ENCODE assay signal across 8 mouse cellular contexts in the genomic region with DNA sequence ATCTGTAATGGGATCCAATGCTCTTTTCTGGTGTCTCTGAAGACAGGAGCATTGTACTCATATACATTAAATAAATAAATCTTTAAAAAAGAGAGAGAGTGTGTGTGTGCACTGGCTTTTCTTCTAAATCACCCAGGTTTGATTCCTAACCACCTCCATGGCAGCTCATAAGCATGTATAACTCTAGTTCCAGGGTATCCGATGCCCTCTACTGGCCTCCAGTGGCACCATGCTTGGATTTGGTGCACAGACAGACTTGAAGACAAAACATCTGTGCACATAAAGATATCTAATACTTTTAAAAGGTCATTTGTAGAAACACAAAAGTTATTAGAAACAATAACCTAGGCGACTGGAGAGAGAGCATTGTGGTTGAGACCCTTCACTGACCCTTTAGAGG. TPM values are rescaled to one million over a fixed set of nuclear protein-coding genes. Genes with fewer than 3 reads are reported as not detected.
DNase-seq lines count a peak whose midpoint lies in the region; ATAC-seq and TF ChIP-seq lines count a peak whose summit lies in the region.

No protein-coding gene starts in this region.

- ATAC-seq in forebrain, embryonic 14.5 days, result no peak
- ATAC-seq in forebrain, embryonic 15.5 days (replicated peaks), result no peak
- no peak for ATAC-seq in midbrain, postnatal 0 days (ENCODE audit: low FRiP score)
- no peak for ATAC-seq in midbrain, embryonic 16.5 days
- peak; percentile 46 to 60; a peak in 2 of 4 replicates for ATAC-seq in hematopoietic stem cell, adult 5-6 weeks (replicated peaks in 1 of 2; ENCODE audit: insufficient read depth in 1 of 2, low FRiP score in 2 of 2, low TSS enrichment in 1 of 2, low read depth in 1 of 2, poor library complexity in 2 of 2, severe bottlenecking in 2 of 2)

- H3K9me3 ChIP-seq in forebrain, embryonic 14.5 days (replicated peaks; ENCODE audit: control insufficient read depth, low read length), result no peaks in the 10 kb centered on the region
- H3K9me3 ChIP-seq in forebrain, embryonic 15.5 days, result no peaks in the 10 kb centered on the region
- H3K9me3 ChIP-seq in midbrain, postnatal 0 days (ENCODE audit: low read length), result no peaks in the 10 kb centered on the region
- H3K9me3 ChIP-seq in midbrain, embryonic 16.5 days (replicated peaks; ENCODE audit: control insufficient read depth, low read length, poor library complexity, severe bottlenecking), result no peaks in the 10 kb centered on the region

- 36% methylated on average over 2 of the region's 2 CpGs for WGBS in forebrain, embryonic 14.5 days
- WGBS in forebrain, embryonic 15.5 days, result 48% methylated on average over 2 of the region's 2 CpGs
- WGBS in midbrain, postnatal 0 days, result 51% methylated on average over 2 of the region's 2 CpGs
- WGBS in midbrain, embryonic 16.5 days, result 49% methylated on average over 2 of the region's 2 CpGs

- DNase-seq in forebrain, embryonic 14.5 days (ENCODE audit: low spot score), result peak; percentile 66
- peak; percentile 68 for DNase-seq in midbrain, postnatal 0 days (ENCODE audit: low spot score)
- peak; percentile 38 for DNase-seq in adrenal gland, postnatal 10 days
- DNase-seq in natural killer cell, adult 2 months (ENCODE audit: low spot score in 2 of 2), result peak; percentile 20 to 54
- no peak for DNase-seq in frontal cortex, postnatal 14 days (ENCODE audit: low spot score in 2 of 2)

- H3K36me3 ChIP-seq in forebrain, embryonic 14.5 days (ENCODE audit: control insufficient read depth, insufficient read depth, low read length), result peaks cover 40% of the 10 kb centered on the region
- H3K36me3 ChIP-seq in forebrain, embryonic 15.5 days, result peaks cover 52% of the 10 kb centered on the region
- H3K36me3 ChIP-seq in midbrain, postnatal 0 days (ENCODE audit: insufficient read depth, low read length), result peaks cover 24% of the 10 kb centered on the region
- H3K36me3 ChIP-seq in midbrain, embryonic 16.5 days (ENCODE audit: control insufficient read depth, insufficient read depth, low read length), result peaks cover 18% of the 10 kb centered on the region; the same call in 1 of the 2 replicates

- no peak overlapping the region for H3K4me3 ChIP-seq in forebrain, embryonic 14.5 days (ENCODE audit: low read depth, low read length)
- no peak overlapping the region for H3K4me3 ChIP-seq in forebrain, embryonic 15.5 days
- no peak overlapping the region for H3K4me3 ChIP-seq in midbrain, postnatal 0 days (ENCODE audit: low read depth, low read length)
- H3K4me3 ChIP-seq in midbrain, embryonic 16.5 days (ENCODE audit: low read depth, low read length), result no peak overlapping the region

- H3K4me1 ChIP-seq in forebrain, embryonic 14.5 days (ENCODE audit: control insufficient read depth, insufficient read depth, low read length), result no peaks in the 10 kb centered on the region
- H3K4me1 ChIP-seq in forebrain, embryonic 15.5 days, result no peaks in the 10 kb centered on the region
- H3K4me1 ChIP-seq in midbrain, postnatal 0 days (ENCODE audit: insufficient read depth, low read length), result no peaks in the 10 kb centered on the region
- no peaks in the 10 kb centered on the region for H3K4me1 ChIP-seq in midbrain, embryonic 16.5 days (ENCODE audit: control insufficient read depth, insufficient read depth, low read length)

- no peak overlapping the region for H3K4me2 ChIP-seq in forebrain, embryonic 14.5 days (ENCODE audit: low read length)
- no peak overlapping the region for H3K4me2 ChIP-seq in forebrain, embryonic 15.5 days (replicated peaks)
- no peak overlapping the region for H3K4me2 ChIP-seq in midbrain, postnatal 0 days (ENCODE audit: low read depth, low read length, poor library complexity, severe bottlenecking)
- H3K4me2 ChIP-seq in midbrain, embryonic 16.5 days (ENCODE audit: low read length), result no peak overlapping the region

- no peaks in the 10 kb centered on the region for H3K27me3 ChIP-seq in forebrain, embryonic 14.5 days (replicated peaks; ENCODE audit: control insufficient read depth, insufficient read depth, low read length)
- H3K27me3 ChIP-seq in forebrain, embryonic 15.5 days, result no peaks in the 10 kb centered on the region
- no peaks in the 10 kb centered on the region for H3K27me3 ChIP-seq in midbrain, postnatal 0 days (ENCODE audit: insufficient read depth, low read length)
- no peaks in the 10 kb centered on the region for H3K27me3 ChIP-seq in midbrain, embryonic 16.5 days (ENCODE audit: control insufficient read depth, insufficient read depth, low read depth, low read length)

- H3K9ac ChIP-seq in forebrain, embryonic 14.5 days (ENCODE audit: low read length), result no peak overlapping the region
- H3K9ac ChIP-seq in forebrain, embryonic 15.5 days (replicated peaks), result no peak overlapping the region
- H3K9ac ChIP-seq in midbrain, postnatal 0 days (replicated peaks; ENCODE audit: low read length, poor library complexity, severe bottlenecking), result no peak overlapping the region
- no peak overlapping the region for H3K9ac ChIP-seq in midbrain, embryonic 16.5 days (ENCODE audit: low read depth, low read length)

- peak; percentile 80 for TF ChIP-seq CTCF in midbrain, postnatal 0 days (IDR thresholded peaks at IDR 0.05)

- no peak overlapping the region for H3K27ac ChIP-seq in forebrain, embryonic 14.5 days (ENCODE audit: low read depth, low read length)
- H3K27ac ChIP-seq in forebrain, embryonic 15.5 days (replicated peaks), result no peak overlapping the region
- no peak overlapping the region for H3K27ac ChIP-seq in midbrain, postnatal 0 days (ENCODE audit: low read depth, low read length)
- H3K27ac ChIP-seq in midbrain, embryonic 16.5 days (ENCODE audit: low read length), result no peak overlapping the region

RNA-seq across cellular contexts. Expression of gene Zfp318, which starts 9.5 kb away (rescaled TPM):
- 10.7 and 13.0 TPM in 2 replicates for polyA plus RNA-seq in forebrain, embryonic 14.5 days (2014; fragmentation: Nextera tagmentation; extraction: Ambion mirVana)
- polyA plus RNA-seq in forebrain, embryonic 15.5 days (2015; fragmentation: Nextera tagmentation; extraction: Ambion mirVana), result 12.8 and 13.5 TPM in 2 replicates
- total RNA-seq in midbrain, postnatal 0 days (2014; rRNA removed), result 33.7 and 35.2 TPM in 2 replicates
- 21.8 and 25.0 TPM in 2 replicates for polyA plus RNA-seq in midbrain, postnatal 0 days (2015; fragmentation: Nextera tagmentation; extraction: Ambion mirVana)
- 15.2 and 17.5 TPM in 2 replicates for polyA plus RNA-seq in midbrain, embryonic 16.5 days (2015; fragmentation: Nextera tagmentation; extraction: Ambion mirVana)
- 10 to 100 TPM; 24.6 to 30.7 TPM for total RNA-seq in adrenal gland, postnatal 10 days (2021)
- 25.3 and 64.6 TPM in 2 replicates for total RNA-seq in hematopoietic stem cell, adult 5-6 weeks (2017)

RNA-seq across cellular contexts. Expression of gene Crip3, which starts 35.7 kb away (rescaled TPM):
- 0.93 and 1.2 TPM in 2 replicates for polyA plus RNA-seq in forebrain, embryonic 14.5 days (2014; fragmentation: Nextera tagmentation; extraction: Ambion mirVana)
- polyA plus RNA-seq in forebrain, embryonic 15.5 days (2015; fragmentation: Nextera tagmentation; extraction: Ambion mirVana), result 1.1 and 1.2 TPM in 2 replicates
- total RNA-seq in midbrain, postnatal 0 days (2014; rRNA removed), result 2.0 and 3.0 TPM in 2 replicates
- polyA plus RNA-seq in midbrain, postnatal 0 days (2015; fragmentation: Nextera tagmentation; extraction: Ambion mirVana), result 1.5 and 2.1 TPM in 2 replicates
- 3.0 and 3.6 TPM in 2 replicates for polyA plus RNA-seq in midbrain, embryonic 16.5 days (2015; fragmentation: Nextera tagmentation; extraction: Ambion mirVana)
- under 1 TPM; 0.39 to 1.00 TPM for total RNA-seq in adrenal gland, postnatal 10 days (2021)
- not detected in 2 replicates for total RNA-seq in hematopoietic stem cell, adult 5-6 weeks (2017)

RNA-seq across cellular contexts. Expression of gene Slc22a7, which starts 45.2 kb away (rescaled TPM):
- not detected in 2 replicates for polyA plus RNA-seq in forebrain, embryonic 14.5 days (2014; fragmentation: Nextera tagmentation; extraction: Ambion mirVana)
- 0.11 and 0.15 TPM in 2 replicates for polyA plus RNA-seq in forebrain, embryonic 15.5 days (2015; fragmentation: Nextera tagmentation; extraction: Ambion mirVana)
- total RNA-seq in midbrain, postnatal 0 days (2014; rRNA removed), result 0.93 TPM in 1 of 2 replicates, not detected in the other
- polyA plus RNA-seq in midbrain, postnatal 0 days (2015; fragmentation: Nextera tagmentation; extraction: Ambion mirVana), result 0.20 TPM in 1 of 2 replicates, not detected in the other
- not detected in 2 replicates for polyA plus RNA-seq in midbrain, embryonic 16.5 days (2015; fragmentation: Nextera tagmentation; extraction: Ambion mirVana)
- 10 to 100 TPM in 1 of 2 experiments, 1 to 10 TPM in 1; 5.4 to 14.6 TPM for total RNA-seq in adrenal gland, postnatal 10 days (2021)
- total RNA-seq in hematopoietic stem cell, adult 5-6 weeks (2017), result not detected in 2 replicates

Comparison
In these comparisons a context has a peak if more than half of its experiments do, and no peak if none do; other contexts are left out.
1. ATAC-seq: peak in hematopoietic stem cell, adult 5-6 weeks (2 of 2); none in forebrain, embryonic 14.5 days (single experiment), forebrain, embryonic 15.5 days (single experiment), midbrain, postnatal 0 days (single experiment) and midbrain, embryonic 16.5 days (single experiment).
2. DNase-seq: peak in forebrain, embryonic 14.5 days (single experiment), midbrain, postnatal 0 days (single experiment), adrenal gland, postnatal 10 days (single experiment) and natural killer cell, adult 2 months (2 of 2); none in frontal cortex, postnatal 14 days (0 of 2).